Mouse (Mus musculus) kidney, adult 9 months (tissue): ENCODE measurements around the gene 4930447C04Rik.

ENCODE experiments used
- DNase-seq: peaks from one replicate; pipeline ENCODE4 v3.0.0; 2022

4930447C04Rik gene

GRCm38 (mm10) chr12:72940071-72940821 is at the start of gene 4930447C04Rik:
Gene 4930447C04Rik (minus strand): TSS chr12:72940774.
- DNase-seq, result no peak

GRCm38 (mm10) chr12:72983071-72983857 is 42.7 kb upstream of the 4930447C04Rik start:
- peak; percentile 42 for DNase-seq

GRCm38 (mm10) chr12:72982616-72983015 is 42.0 kb upstream of the 4930447C04Rik start:
- DNase-seq, result peak; percentile 19

- no peak for DNase-seq
Measured at GRCm38 (mm10) chr12:72979236-72979635, 38.7 kb upstream of the 4930447C04Rik start.

GRCm38 (mm10) chr12:72977851-72978250 is 37.3 kb upstream of the 4930447C04Rik start:
- no peak for DNase-seq

GRCm38 (mm10) chr12:72976718-72977117 is 36.1 kb upstream of the 4930447C04Rik start:
- peak; percentile 65 for DNase-seq

GRCm38 (mm10) chr12:72976172-72976571 is 35.6 kb upstream of the 4930447C04Rik start:
- no peak for DNase-seq

- DNase-seq, result peak; percentile 71
Measured at GRCm38 (mm10) chr12:72973161-72973560, 32.6 kb upstream of the 4930447C04Rik start.

- DNase-seq, result no peak
Measured at GRCm38 (mm10) chr12:72970620-72971019, 30.0 kb upstream of the 4930447C04Rik start.

GRCm38 (mm10) chr12:72967541-72967940 is 27.0 kb upstream of the 4930447C04Rik start:
- DNase-seq, result no peak

GRCm38 (mm10) chr12:72962761-72963160 is 22.2 kb upstream of the 4930447C04Rik start:
- DNase-seq, result no peak

GRCm38 (mm10) chr12:72958446-72958845 is 17.9 kb upstream of the 4930447C04Rik start:
- no peak for DNase-seq

- no peak for DNase-seq
Measured at GRCm38 (mm10) chr12:72957829-72958424, 17.4 kb upstream of the 4930447C04Rik start.

- no peak for DNase-seq
Measured at GRCm38 (mm10) chr12:72954906-72955305, 14.3 kb upstream of the 4930447C04Rik start.

GRCm38 (mm10) chr12:72953858-72954257 is 13.3 kb upstream of the 4930447C04Rik start:
- DNase-seq, result no peak

- no peak for DNase-seq
Measured at GRCm38 (mm10) chr12:72953089-72953488, 12.5 kb upstream of the 4930447C04Rik start.

- no peak for DNase-seq
Measured at GRCm38 (mm10) chr12:72947335-72947734, 6.8 kb upstream of the 4930447C04Rik start.

- DNase-seq, result no peak
Measured at GRCm38 (mm10) chr12:72946805-72947204, 6.2 kb upstream of the 4930447C04Rik start.

GRCm38 (mm10) chr12:72946064-72946395 is 5.5 kb upstream of the 4930447C04Rik start:
- DNase-seq, result no peak

- no peak for DNase-seq
Measured at GRCm38 (mm10) chr12:72945301-72946063, 4.9 kb upstream of the 4930447C04Rik start.

GRCm38 (mm10) chr12:72944411-72945225 is 4.0 kb upstream of the 4930447C04Rik start:
- DNase-seq, result no peak

GRCm38 (mm10) chr12:72943574-72944110 is 3.1 kb upstream of the 4930447C04Rik start:
- no peak for DNase-seq
